Mouse (Mus musculus) thymus, adult 2 months (tissue): ENCODE data around the gene Lgals12. TPM values are rescaled to one million over a fixed set of nuclear protein-coding genes. Genes with fewer than 3 reads are reported as not detected.

Experiments used
- DNase-seq: peaks from one replicate; pipeline ENCODE4 v3.0.0; 2021
- H3K27ac ChIP-seq: fragments of 200-500 bp; 2 replicates; pipeline ENCODE4 v1.5.1; 2012; ENCODE audit warnings: low read length, control low read depth; ENCODE audit not compliant: control insufficient read depth, insufficient read depth
- H3K27me3 ChIP-seq: fragments of 200-500 bp; 2 replicates; pipeline ENCODE4 v1.6.1; 2012; ENCODE audit warnings: mild to moderate bottlenecking, low read length, moderate library complexity, mixed read lengths; ENCODE audit not compliant: control insufficient read depth, insufficient read depth
- H3K36me3 ChIP-seq: fragments of 200-500 bp; 2 replicates; pipeline ENCODE4 v1.6.1; 2012; ENCODE audit warnings: mild to moderate bottlenecking, low read length, moderate library complexity; ENCODE audit not compliant: control insufficient read depth, insufficient read depth
- H3K4me1 ChIP-seq: fragments of 200-500 bp; replicated peaks from 2 replicates; pipeline ENCODE4 v1.6.1; 2012; ENCODE audit warnings: low read length; ENCODE audit not compliant: control insufficient read depth, insufficient read depth
- H3K4me3 ChIP-seq: fragments of 200-500 bp; 2 replicates; pipeline ENCODE4 v1.5.1; 2012; ENCODE audit warnings: mild to moderate bottlenecking, low read length, control low read depth, moderate library complexity; ENCODE audit not compliant: control insufficient read depth, insufficient read depth
- CTCF ChIP-seq: fragments of 200-500 bp; IDR thresholded peaks from 2 replicates; pipeline ENCODE4 v1.5.1; 2012; ENCODE audit warnings: mild to moderate bottlenecking, control low read depth, low read length, moderate library complexity, borderline replicate concordance; ENCODE audit not compliant: control insufficient read depth, poor library complexity, insufficient read depth; ENCODE audit errors: extremely low read depth
- POLR2A ChIP-seq: fragments of 200-500 bp; IDR thresholded peaks from 2 replicates; pipeline ENCODE4 v1.6.1; 2012; ENCODE audit warnings: mild to moderate bottlenecking, low read length, control low read depth, moderate library complexity; ENCODE audit not compliant: control insufficient read depth, poor library complexity, insufficient read depth; ENCODE audit errors: extremely low read depth
- WGBS: fragments of 180-500 bp; shearing (Covaris S2); methylation state at CpG from one replicate; pipeline ENCODE4 v1.1.7; 2018; 5-methylcytosine and 5-hydroxymethylcytosine counted together
- polyA plus RNA-seq: library from polyadenylated mRNA; depleted of rRNA; stranded (reverse); fragments of >200 nt; gene quantifications from 2 replicates; pipeline ENCODE4 v1.2.3, GENCODE M21; 2012; rRNA removed

Gene Lgals12
- polyA plus RNA-seq, 1 experiment: 3.4 TPM

DNA sequence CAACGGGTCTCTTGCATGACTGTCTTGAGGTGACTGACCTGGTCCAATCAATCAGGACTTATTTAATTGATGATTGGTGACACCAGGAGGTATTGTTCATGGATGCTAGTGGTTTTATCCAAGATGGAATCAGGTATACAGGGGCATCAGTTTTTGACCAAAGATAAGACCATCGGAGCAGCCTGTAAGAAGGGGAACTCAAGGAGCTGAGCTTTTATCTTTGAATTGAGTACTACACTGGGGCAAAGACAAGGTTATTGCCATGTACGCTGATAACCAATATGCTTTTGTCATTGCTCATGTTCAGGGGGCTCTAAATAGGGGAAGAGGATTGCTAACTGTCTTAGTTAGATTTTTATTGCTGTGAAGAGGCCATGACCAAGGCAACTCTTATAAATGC lies 58.1 kb downstream of the Lgals12 start:
- no peaks in the 10 kb centered on the region for H3K36me3 ChIP-seq
- H3K4me1 ChIP-seq: no peaks in the 10 kb centered on the region
- DNase-seq: no peak
- H3K27ac ChIP-seq: no peak overlapping the region
- no peak for TF ChIP-seq POLR2A
- no peak for TF ChIP-seq CTCF
- 96% methylated on average over 3 of the region's 3 CpGs for WGBS
- H3K27me3 ChIP-seq: no peaks in the 10 kb centered on the region
- no peak overlapping the region for H3K4me3 ChIP-seq

Other genes with a start within 250 kb of the Lgals12 start
- 48.9 and 61.9 TPM in 2 replicates for gene Spindoc, start 224.2 kb downstream of the Lgals12 start, polyA plus RNA-seq
- 68.3 and 80.8 TPM in 2 replicates for gene 2700081O15Rik, start 189.6 kb downstream of the Lgals12 start, polyA plus RNA-seq
- 197 and 239 TPM in 2 replicates for gene Rtn3, start 123.9 kb downstream of the Lgals12 start, polyA plus RNA-seq
- 15.3 and 17.4 TPM in 2 replicates for gene Atl3, start 113.2 kb downstream of the Lgals12 start, polyA plus RNA-seq
- gene Pla2g16, start 49.7 kb downstream of the Lgals12 start, polyA plus RNA-seq: 21.1 and 30.7 TPM in 2 replicates
- 0.32 and 1.7 TPM in 2 replicates for gene Hrasls5, start 5.3 kb upstream of the Lgals12 start, polyA plus RNA-seq
- gene Slc22a19, start 104.1 kb upstream of the Lgals12 start, polyA plus RNA-seq: not detected in 2 replicates
- 0.05 TPM in 1 of 2 replicates, not detected in the other for gene Slc22a26, start 195.5 kb upstream of the Lgals12 start, polyA plus RNA-seq